Mouse (Mus musculus) heart, postnatal 0 days (tissue): Measurements from ENCODE around the gene Mnt. TPM values are rescaled to one million over a fixed set of nuclear protein-coding genes. Genes with fewer than 3 reads are reported as not detected.
A peak's percentile ranks its signal among the peaks of the same experiment; 100 is the strongest.

Experiments used
- ATAC-seq: fragments of 200-750 bp; cut with Nextera tagmentation; 2 replicates; pipeline ENCODE4 v1.8.0; 2017; ENCODE audit warnings: low read depth, moderate number of reproducible peaks, moderate library complexity; ENCODE audit not compliant: insufficient read depth
- DNase-seq: peaks from one replicate; pipeline ENCODE4 v3.0.0-alpha.2; 2016; ENCODE audit warnings: low spot score
- H3K27ac ChIP-seq: fragments of 300-500 bp; sonication (generic); 2 replicates; pipeline ENCODE4 v1.5.1; 2014; ENCODE audit warnings: low read depth, mild to moderate bottlenecking
- H3K27me3 ChIP-seq: fragments of 300-500 bp; sonication (generic); 2 replicates; pipeline ENCODE4 v1.6.1; 2014; ENCODE audit warnings: low read length, mixed read lengths; ENCODE audit not compliant: control insufficient read depth, insufficient read depth
- H3K36me3 ChIP-seq: fragments of 300-500 bp; sonication (generic); replicated peaks from 2 replicates; pipeline ENCODE4 v1.6.1; 2014; ENCODE audit warnings: low read length, mixed read lengths; ENCODE audit not compliant: control insufficient read depth, insufficient read depth
- H3K4me1 ChIP-seq: fragments of 300-500 bp; sonication (generic); 2 replicates; pipeline ENCODE4 v1.6.1; 2014; ENCODE audit warnings: antibody characterized with exemption; ENCODE audit not compliant: control insufficient read depth, insufficient read depth
- H3K4me2 ChIP-seq: fragments of 300-500 bp; sonication (generic); 2 replicates; pipeline ENCODE4 v1.6.1; 2014; ENCODE audit warnings: low read depth, mild to moderate bottlenecking, low read length, moderate library complexity
- H3K4me3 ChIP-seq: fragments of 300-500 bp; sonication (generic); 2 replicates; pipeline ENCODE4 v1.5.1; 2014; ENCODE audit warnings: low read depth, low read length
- H3K9ac ChIP-seq: fragments of 300-500 bp; sonication (generic); replicated peaks from 2 replicates; pipeline ENCODE4 v1.6.1; 2014; ENCODE audit warnings: low read depth, low read length, mixed read lengths
- H3K9me3 ChIP-seq: fragments of 300-500 bp; sonication (generic); replicated peaks from 2 replicates; pipeline ENCODE4 v1.6.1; 2016; ENCODE audit warnings: low read length; ENCODE audit not compliant: control insufficient read depth
- CTCF ChIP-seq: IDR thresholded peaks from 2 replicates; pipeline ENCODE4 v1.5.1; 2016; ENCODE audit warnings: antibody characterized with exemption, control low read depth, low read depth
- EP300 ChIP-seq: IDR thresholded peaks from 2 replicates; pipeline ENCODE4 v1.6.1; 2016; ENCODE audit warnings: antibody characterized with exemption, low read depth
- WGBS: fragments of 180-500 bp; shearing (Covaris S2); extraction: QIAGEN DNeasy Blood & Tissue Kit; methylation state at CpG from one replicate; pipeline ENCODE4 v1.1.7; 2014; 5-methylcytosine and 5-hydroxymethylcytosine counted together
- polyA plus RNA-seq: library from polyadenylated mRNA; unstranded; fragments of >200 nt; fragmentation: Nextera tagmentation; extraction: Ambion mirVana; gene quantifications from 2 replicates; pipeline ENCODE4 v1.2.1, GENCODE M21; 2015
- total RNA-seq: library from RNA; depleted of rRNA; stranded (reverse); fragments of >200 nt; gene quantifications from 2 replicates; pipeline ENCODE4 v1.2.3, GENCODE M21; 2014; ENCODE audit warnings: low replicate concordance

Gene Mnt
- total and polyA plus RNA-seq, 2 experiments from 2014 or later = 1.8 to 9.0 TPM

GRCm38 (mm10) chr11:74868046-74868760 lies 37.5 kb downstream of the Mnt start:
- H3K9me3 ChIP-seq = no peaks in the 10 kb centered on the region
- no peaks in the 10 kb centered on the region for H3K27me3 ChIP-seq
- ATAC-seq (no peak), DNase-seq (no peak)
- peaks cover 7% of the 10 kb centered on the region; the same call in 1 of the 2 replicates for H3K4me1 ChIP-seq
- WGBS = 86% methylated on average over 13 of the region's 13 CpGs
- no peak overlapping the region for H3K27ac ChIP-seq
- no peak overlapping the region for H3K9ac ChIP-seq
- no peak for TF ChIP-seq EP300
- no peak for TF ChIP-seq CTCF
- no peaks in the 10 kb centered on the region for H3K36me3 ChIP-seq
- H3K4me2 ChIP-seq = no peak overlapping the region
- no peak overlapping the region for H3K4me3 ChIP-seq

GRCm38 (mm10) chr11:74869603-74870002 lies 38.9 kb downstream of the Mnt start:
- Histone ChIP-seq H3K27ac (no peak overlapping the region), H3K4me2 (no peak overlapping the region), H3K27me3 (no peaks in the 10 kb centered on the region), H3K36me3 (no peaks in the 10 kb centered on the region), H3K9ac (no peak overlapping the region), H3K4me1 (no peaks in the 10 kb centered on the region), H3K9me3 (no peaks in the 10 kb centered on the region), H3K4me3 (no peak overlapping the region)
- ATAC-seq (no peak), DNase-seq (no peak)
- no peak for TF ChIP-seq EP300
- no peak for TF ChIP-seq CTCF
- WGBS = 86% methylated on average over 6 of the region's 6 CpGs

DNA sequence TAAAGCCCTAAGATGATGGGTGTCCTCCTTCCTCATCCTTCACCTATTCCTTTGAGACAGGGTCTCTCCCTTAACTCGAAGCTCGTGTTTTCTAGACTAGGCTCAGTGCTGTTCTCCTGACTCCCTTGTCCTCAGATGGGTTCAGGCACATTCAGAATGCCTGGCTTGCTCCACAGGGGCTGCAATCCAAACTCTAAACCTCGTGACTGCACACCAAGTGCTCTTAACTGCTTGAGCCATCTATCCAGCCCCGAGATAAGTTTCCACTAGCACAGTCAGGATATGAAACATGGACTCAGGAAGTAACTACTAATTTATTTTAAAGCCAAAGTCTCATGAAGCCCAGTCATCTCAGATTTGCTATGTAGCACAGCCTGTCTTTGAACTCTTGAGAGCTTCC lies 39.8 kb downstream of the Mnt start:
- no peak overlapping the region for H3K27ac ChIP-seq
- H3K4me3 ChIP-seq = no peak overlapping the region
- ATAC-seq (no peak), DNase-seq (no peak)
- WGBS = 66% methylated on average over 4 of the region's 4 CpGs
- TF ChIP-seq EP300 = no peak
- TF ChIP-seq CTCF = no peak
- no peak overlapping the region for H3K4me2 ChIP-seq
- H3K9ac ChIP-seq = no peak overlapping the region
- no peaks in the 10 kb centered on the region for H3K4me1 ChIP-seq
- no peaks in the 10 kb centered on the region for H3K9me3 ChIP-seq
- no peaks in the 10 kb centered on the region for H3K36me3 ChIP-seq
- H3K27me3 ChIP-seq = no peaks in the 10 kb centered on the region

DNA sequence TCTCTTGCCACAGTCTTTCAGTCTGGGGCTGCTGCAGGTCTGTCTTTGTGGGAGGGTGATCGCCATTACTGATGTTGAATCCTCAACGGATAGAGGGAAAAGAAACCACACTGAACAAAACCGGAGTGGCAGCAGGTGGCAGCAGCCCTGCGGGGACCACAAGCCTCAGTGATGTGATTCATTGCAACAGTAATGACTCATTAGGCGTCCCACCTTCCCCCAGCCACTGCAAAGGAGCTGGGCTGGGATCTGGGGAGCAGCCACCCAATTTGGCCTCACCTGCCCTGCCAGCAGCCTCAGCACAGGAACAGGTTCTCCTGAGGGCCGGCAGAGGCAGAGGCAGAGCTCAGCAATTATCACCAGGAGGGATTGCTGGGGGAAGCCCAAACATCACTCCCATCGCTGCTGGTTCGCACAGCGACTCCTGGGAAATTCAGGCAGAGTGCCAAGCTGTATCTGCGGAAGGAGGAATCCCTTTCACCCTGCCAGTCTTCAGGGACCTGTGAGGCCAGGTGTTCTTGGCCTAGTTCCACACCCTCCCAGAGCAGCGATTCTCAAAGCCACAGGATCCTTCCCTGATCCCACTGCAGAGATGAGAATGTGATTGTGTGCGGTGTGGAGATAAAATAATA lies 40.4 kb downstream of the Mnt start:
- Histone ChIP-seq H3K36me3 (no peaks in the 10 kb centered on the region), H3K4me3 (no peak overlapping the region), H3K4me2 (no peak overlapping the region), H3K9me3 (no peaks in the 10 kb centered on the region), H3K27me3 (no peaks in the 10 kb centered on the region), H3K9ac (no peak overlapping the region), H3K4me1 (no peaks in the 10 kb centered on the region), H3K27ac (no peak overlapping the region)
- ATAC-seq (no peak), DNase-seq (no peak)
- TF ChIP-seq CTCF (peak; percentile 31), EP300 (no peak)
- WGBS = 24% methylated on average over 12 of the region's 12 CpGs

- no peaks in the 10 kb centered on the region for H3K36me3 ChIP-seq
- TF ChIP-seq CTCF (no peak), EP300 (no peak)
- no peak overlapping the region for H3K9ac ChIP-seq
- WGBS = 75% methylated on average over 3 of the region's 3 CpGs
- H3K4me1 ChIP-seq = peaks cover 5% of the 10 kb centered on the region; the same call in 1 of the 2 replicates
- no peaks in the 10 kb centered on the region for H3K9me3 ChIP-seq
- no peak overlapping the region for H3K4me3 ChIP-seq
- no peaks in the 10 kb centered on the region for H3K27me3 ChIP-seq
- DNase-seq (no peak), ATAC-seq (no peak)
- no peak overlapping the region for H3K4me2 ChIP-seq
- no peak overlapping the region for H3K27ac ChIP-seq
Measured at GRCm38 (mm10) chr11:74874630-74875029, 43.9 kb downstream of the Mnt start.

DNA sequence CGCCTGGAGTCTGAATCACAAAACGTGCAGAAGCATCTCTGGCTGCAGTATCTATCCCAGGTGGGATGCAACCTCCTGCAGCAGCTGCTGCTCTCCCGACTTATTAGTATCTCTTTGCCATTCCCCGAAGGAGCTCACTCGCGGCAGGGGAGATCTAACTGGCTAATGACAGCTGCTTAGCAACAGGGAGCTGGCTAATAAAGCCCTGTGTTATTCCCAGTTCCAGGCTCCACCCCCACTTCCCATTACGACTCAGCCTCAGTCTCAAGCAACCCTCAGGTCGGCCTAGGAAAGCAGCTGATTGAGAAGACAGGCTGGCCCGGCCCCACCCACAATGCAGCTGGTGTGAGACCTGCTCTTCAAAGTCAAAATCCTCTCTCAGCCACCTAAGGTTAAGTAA lies 46.1 kb downstream of the Mnt start:
- Histone ChIP-seq H3K9me3 (no peaks in the 10 kb centered on the region), H3K27me3 (no peaks in the 10 kb centered on the region), H3K36me3 (no peaks in the 10 kb centered on the region), H3K4me3 (no peak overlapping the region), H3K27ac (no peak overlapping the region), H3K4me1 (peaks cover 5% of the 10 kb centered on the region; the same call in 1 of the 2 replicates), H3K4me2 (peak overlapping the region; percentile 24), H3K9ac (no peak overlapping the region)
- DNase-seq = no peak
- 8% methylated on average over 9 of the region's 9 CpGs for whole genome bisulfite sequencing
- ATAC-seq = peak; percentile 58
- no peak for TF ChIP-seq CTCF
- TF ChIP-seq EP300 = no peak
